Mouse (Mus musculus) layer of hippocampus, adult 11-12 months (tissue): Measurements from ENCODE around the gene Rab11fip4.
"Not testable (repeated sequence)": the region's sequence is repeated elsewhere in the genome, so short reads cannot be mapped to it uniquely, and the experiment has no call there.

Experiments used
- DNase-seq: peaks from one replicate; pipeline ENCODE4 v3.0.0; 2022; ENCODE audit warnings: low spot score

Rab11fip4 gene

DNA sequence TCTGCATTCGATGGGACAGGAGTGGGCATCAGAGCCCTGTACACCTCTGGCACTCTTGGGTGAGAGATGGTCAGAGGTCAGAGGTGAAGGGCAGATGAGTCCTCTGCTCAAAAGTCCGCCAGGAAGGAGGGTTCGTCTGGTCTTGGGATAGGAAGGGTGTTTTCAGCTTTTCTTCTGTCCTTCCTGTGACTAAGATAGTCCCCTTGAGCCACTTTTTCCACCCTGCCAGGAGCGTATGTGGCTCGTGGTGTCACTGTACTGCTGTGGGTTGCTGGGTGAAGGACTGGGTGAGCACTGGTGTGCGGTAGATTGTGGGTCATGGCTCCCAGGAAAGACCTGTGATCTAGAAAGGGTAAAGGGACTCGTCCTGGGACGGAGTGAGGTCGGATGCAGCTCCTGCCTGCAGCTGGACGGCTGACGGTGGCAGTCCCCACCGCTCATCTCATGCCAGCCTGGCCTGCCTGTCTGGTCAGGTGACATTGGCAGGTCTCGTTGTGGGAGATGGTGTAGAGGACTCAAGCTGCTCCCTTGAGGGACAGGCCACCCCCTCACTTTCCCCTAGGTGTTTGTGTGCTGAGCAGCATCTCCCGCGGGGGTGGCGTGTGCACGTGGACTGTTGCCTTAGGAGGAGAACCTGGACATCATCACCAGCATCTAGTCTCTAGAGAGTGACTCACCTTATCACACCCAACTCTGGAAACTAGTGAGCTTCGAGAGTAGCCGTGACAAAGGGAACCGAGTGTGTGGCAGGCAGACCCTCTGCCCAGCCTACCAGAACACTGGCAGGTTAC lies 87.5 kb downstream of the Rab11fip4 start:
- no peak for DNase-seq

DNA sequence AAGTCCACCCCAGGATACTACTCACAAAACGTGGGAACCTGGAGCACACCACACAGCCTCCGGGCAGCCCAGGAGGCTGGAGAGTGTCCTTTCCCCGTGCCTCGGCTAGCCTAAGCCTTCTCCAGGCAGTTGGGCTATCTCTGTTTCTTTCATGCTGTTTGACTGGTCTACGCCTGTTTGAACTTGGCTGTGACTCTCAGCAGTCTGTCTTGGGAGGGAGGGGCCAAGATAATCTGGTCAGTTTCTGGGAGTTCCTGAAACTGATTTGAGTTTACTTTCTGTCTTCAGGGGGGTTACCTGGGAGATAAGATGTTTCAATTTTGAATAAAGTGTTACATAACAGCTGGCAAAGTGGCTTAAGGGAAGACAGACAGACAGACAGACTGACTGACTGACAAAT lies 88.9 kb downstream of the Rab11fip4 start:
- DNase-seq, result no peak

DNA sequence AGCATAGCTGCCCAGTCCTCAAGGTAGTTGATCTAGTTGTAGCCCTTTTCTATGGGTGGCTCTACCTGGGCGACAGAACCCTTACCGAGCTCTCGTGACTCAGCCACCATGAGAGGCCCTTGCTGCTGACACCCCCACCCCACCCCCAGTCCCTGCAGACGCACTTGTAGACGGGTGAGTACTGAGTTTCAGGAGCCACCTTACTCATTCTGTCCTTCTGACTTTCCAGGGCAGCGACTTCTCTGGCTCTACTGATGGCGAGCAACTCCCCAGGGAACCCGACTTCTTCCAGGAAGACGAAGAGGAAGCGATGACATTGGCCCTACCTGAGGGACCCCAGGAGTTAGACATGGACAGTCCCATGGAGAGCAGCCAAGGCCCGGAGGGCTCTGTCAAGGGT lies 89.5 kb downstream of the Rab11fip4 start:
- DNase-seq, result no peak

DNA sequence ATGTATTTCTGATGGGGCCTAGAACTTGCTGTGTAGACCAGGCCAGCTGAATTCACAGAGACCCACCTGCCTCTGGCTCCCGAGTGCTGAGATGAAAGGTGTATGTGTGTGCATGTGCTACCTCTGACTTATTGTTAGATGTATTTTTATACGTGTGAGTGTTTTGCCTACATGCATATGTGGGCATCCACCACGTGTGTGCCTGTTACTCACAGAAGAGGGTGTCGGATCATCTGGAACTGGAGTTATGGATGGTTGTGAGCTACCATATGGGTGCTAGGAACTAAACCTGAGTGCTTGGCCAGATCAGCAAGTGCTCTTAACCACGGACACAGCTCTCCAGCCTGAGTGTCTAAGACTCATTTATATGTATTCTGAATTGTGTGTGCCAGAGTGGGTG lies 90.2 kb downstream of the Rab11fip4 start:
- DNase-seq, result no peak

DNA sequence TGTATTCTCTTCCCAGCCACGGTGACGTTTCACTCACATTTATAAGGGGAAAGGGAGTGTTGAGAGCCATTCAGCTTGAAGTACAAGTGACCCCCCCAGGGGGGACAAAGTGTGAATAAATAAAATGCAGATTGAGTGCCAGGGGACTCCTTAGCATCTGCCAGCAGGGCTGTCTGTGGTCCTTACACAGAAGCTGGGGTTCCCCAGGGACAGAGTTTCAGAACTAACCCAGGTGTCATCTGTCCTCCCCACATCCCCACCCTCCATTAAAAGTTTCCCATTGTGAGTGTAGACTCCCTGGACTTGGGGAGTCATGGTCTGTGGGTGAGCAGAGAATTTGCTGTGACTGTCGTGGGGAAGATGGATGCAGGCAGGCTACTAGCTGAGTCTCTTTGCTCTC lies 90.8 kb downstream of the Rab11fip4 start:
- DNase-seq, result no peak

DNA sequence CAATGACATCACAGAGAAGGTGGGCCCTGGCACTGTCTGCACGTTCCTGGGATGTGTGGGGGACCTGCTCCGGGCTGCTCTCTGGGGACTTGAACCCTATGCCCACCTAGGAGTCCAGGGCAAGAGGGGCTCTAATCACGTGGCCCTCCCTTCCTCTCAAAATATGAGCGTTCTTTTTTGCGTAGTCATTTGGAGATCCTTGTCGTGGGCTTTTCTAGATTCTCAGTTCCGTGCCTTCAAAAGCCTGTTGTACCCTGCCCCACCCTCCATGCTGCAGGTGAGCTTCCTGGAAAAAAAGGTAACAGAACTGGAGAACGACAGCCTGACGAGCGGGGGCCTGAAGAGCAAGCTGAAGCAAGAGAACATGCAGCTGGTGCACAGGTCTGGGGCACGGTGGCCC lies 94.1 kb downstream of the Rab11fip4 start:
- no peak for DNase-seq

DNA sequence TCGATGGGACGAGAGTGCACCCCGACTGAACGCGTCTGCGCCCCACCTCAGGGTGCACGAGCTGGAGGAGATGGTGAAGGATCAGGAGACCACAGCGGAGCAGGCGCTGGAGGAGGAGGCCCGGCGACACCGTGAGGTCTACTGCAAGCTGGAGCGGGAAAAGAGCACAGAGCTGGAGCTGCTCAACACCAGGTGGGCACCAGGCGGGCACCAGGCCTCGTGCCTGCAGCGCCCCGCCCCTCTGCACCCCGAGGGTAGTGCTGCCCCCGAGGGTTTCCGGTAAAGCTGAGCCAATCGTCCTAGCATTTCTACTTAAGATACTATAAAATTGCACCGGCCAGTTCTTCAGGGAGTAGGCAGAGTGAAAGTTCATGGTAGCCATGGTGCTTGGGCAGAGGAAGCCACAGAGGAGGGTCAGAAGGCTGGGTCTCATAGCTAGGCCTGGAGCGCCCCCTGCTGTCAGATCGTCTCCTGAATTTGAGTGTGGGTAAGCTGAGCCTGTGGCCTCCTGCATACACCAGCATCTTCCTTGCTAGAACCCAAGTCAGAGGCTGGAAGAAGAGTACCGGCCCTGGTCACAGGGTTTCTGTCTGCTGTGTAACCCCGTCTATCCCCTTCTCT lies 95.6 kb downstream of the Rab11fip4 start:
- DNase-seq, result peak; percentile 94

DNA sequence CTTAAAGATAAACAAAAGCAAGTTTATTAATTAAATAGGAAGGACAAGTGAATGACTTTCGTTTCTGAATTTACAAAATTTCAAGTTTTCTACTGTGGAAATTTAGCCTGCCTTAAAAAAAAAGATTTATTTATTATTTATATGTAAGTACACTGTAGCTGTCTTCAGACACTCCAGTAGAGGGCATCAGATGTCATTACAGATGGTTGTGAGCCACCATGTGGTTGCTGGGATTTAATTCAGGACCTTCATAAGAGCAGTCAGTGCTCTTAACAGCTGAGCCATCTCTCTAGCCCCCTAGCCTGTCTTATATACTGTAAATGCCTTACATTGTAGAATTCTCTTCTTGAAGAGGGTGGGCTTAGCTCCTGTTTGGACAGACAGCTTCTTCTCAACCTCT lies 98.9 kb downstream of the Rab11fip4 start:
- no peak for DNase-seq

DNA sequence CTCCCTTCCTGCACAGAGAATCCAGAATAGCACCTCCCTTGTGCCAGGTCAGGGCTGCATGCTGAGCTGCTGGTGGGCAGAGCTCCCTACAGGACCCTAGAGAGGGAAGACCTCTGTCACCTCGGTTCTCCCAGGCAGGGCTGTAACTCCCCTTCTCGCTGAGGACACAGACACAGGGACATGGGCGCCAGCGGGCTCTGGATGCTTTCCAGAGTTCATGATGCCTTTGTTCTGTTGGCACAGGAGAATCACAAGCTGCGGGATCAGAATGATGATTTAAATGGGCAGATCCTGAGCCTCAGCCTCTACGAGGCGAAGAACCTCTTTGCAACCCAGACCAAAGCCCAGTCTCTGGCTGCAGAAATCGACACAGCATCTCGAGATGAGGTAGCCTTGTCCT lies 100.5 kb downstream of the Rab11fip4 start:
- DNase-seq, result no peak

DNA sequence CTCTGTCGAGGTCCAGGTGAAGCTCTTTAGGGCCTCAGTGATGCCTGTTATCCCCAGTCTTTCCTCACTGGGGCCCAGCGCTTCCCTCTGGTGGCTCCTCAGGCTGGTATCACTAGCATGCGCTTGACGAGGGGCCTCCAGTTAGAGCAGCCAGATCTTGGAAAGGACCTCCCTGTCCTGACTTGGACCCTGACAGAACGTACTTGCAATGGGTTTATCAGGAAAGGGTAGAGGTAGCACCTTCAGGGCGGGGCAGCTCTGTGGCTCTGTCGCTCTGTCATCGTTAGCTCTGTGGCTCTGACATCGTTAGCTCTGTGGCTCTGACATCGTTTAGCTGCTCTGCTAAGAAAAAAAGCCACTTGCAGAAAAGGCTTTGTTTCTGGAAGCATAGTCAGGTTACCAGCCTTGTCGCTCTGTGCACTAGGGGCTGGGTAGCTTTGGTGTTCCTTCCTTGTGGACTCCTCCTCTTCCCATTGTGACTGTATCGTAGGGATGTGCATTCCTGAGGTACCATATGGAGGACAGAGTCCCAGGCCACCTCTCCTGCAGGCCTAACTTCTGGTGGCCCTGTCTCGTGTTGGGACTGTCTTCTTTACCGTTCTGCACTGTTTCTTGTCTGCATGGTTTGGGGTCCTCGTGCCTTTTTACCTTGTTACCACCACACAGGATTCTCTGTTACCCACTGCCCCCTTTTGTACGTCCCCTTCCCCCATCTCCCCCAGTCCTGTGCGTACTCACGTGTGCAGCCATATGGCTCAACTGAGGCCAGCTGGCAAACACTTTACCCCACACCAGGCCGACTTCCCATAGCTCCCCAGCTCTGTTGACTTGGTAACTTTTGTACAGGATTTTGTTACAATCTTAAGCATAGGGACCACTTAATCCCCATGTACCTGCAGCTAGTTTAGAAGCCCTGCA lies 105.6 kb downstream of the Rab11fip4 start:
- no peak for DNase-seq

DNA sequence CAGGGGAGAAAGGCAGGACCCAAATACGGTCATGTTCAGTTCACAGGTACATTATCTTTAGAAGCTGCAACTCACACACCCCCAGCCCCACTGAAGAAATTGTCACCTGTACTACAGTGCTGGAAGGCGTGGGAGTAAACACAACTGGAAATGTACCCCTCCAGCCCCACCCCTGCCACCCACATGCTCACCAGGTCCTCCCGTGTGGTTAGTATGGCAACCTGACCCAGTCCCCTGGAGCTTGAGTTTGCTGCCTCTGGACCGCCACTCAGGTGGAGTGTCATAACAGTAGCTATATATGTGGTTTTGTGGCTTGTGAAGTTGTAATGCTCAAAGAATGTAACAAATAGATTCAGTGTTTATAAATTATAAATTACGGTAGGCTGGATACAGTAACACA lies 107.1 kb downstream of the Rab11fip4 start:
- DNase-seq, result no peak

DNA sequence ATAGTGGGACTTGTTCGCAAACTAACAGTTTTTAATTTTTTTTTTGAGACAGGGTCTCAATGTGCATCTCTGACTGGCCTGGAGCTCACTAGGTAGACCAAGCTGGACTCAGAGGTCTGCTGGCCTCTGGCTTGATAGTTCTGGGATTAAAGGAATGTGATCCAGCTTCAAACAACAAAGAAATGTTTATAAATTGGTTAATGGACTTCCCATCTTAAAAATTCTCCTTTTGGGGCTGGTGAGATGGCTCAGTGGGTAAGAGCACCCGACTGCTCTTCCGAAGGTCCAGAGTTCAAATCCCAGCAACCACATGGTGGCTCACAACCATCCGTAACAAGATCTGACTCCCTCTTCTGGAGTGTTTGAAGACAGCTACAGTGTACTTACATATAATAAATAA lies 107.5 kb downstream of the Rab11fip4 start:
- not testable (repeated sequence) for DNase-seq

DNA sequence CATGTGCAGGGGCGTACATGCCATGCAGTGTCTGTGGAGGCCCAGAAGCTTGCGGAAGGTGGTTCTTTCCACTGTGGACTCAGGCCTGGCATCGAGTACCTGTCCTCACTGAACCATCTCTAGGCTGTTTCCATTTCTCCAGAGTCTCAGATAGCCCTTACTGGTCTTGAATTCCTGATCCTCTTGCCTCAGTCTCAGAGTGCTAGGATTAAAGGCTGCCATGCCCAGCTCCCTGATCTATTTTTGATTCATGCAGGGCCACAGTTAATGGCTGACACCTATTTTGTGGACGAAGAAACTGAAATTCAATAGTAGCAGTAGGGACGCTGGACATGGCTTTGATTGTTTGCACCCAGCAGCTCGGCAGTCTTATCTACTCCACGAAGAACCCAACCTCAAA lies 110.5 kb downstream of the Rab11fip4 start:
- DNase-seq, result no peak

DNA sequence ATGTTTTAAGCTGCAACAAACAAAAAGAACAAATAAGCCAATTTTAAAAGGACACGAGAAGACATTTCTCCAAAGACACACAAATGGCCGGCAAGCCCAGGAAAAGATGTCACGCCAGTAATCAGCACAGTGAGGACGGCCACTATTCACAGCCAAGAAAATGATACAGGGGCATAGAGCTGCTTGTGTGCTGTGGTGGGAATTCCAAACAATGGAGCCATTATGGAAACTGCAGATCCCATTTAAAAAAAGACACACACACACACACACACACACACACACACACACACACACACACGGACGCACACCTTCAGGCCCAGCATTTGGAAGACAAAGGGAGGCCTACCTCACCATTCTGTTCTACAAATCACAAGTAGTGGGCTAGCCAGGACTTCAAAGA lies 111.1 kb downstream of the Rab11fip4 start:
- DNase-seq, result no peak

DNA sequence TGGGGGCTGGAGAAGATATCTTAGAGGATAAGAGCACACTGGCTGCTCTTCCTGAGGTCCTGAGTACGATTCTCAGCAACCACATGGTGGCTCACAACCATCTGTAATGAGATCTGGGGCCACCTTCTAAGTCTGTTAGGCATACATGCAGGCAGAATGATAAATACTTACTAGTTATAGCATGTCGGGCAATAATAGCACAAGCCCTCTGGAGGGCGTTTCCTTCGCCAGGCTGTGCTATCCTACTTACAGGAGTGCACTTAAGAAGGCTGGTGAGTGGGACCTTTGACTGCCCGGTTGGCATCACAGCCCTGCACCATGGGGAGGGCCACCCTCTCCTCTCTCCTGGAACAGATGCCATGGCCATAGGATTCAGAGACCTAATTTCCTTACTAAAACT lies 112.4 kb downstream of the Rab11fip4 start:
- DNase-seq, result peak; percentile 55

DNA sequence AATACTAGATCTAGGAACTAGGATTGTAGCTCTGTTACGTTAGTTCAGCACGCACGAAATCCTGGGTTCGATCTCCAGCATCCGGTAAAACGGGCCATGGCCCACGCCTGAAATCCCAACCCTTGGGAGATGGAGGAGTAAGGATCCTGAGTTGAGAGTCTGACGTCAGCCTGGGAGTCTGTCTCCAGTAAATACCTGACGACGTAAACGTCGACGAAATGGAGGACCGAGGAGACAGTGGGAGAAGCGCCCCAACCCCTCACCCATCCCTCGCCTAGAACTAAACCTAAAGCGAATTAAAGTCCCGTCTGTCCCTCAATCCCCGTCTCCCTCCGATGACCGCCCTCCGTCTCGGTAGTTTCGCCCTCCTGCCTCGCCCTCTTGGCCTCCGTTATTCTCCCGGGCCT lies 112.9 kb downstream of the Rab11fip4 start:
- peak; percentile 60 for DNase-seq

DNA sequence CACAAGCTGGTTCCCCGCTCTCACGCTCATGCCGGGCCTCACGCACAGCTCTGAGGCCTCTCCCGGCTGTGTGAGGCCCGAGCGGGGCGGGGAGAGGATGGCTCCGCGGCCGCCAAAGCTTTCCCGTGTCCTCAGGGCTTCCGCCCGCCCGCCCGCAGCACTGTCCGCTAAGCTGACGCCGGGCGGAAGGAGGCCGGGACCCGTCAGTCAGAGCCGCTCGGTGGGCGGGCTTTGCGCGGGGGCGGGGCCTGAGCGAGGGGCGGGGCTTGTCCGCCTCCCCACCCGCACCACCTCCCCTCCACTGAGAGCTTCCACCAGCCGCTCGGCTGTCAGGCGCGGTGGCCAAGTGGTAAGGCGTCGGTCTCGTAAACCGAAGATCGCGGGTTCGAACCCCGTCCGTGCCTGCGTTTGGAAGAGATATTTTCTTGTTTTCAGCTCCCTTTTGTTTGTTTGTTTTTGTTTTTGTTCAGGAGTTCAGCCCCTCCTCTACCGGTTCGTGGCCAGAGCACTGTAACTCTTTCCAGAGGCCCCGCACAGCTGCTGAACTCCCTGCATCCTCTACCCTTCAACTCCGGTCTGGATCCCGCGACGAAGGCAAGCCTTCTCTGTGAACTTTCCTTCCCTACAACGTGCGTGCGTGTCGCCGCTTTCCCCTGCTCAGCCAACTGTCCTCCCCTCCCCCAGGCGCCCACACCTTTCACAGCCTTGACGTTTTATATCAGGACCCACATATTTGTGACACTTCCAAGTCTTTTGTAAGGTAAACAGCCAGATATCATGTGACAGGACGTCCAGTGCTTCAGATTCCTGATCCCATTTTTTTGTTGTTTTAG lies 113.5 kb downstream of the Rab11fip4 start:
- peak; percentile 96 for DNase-seq

DNA sequence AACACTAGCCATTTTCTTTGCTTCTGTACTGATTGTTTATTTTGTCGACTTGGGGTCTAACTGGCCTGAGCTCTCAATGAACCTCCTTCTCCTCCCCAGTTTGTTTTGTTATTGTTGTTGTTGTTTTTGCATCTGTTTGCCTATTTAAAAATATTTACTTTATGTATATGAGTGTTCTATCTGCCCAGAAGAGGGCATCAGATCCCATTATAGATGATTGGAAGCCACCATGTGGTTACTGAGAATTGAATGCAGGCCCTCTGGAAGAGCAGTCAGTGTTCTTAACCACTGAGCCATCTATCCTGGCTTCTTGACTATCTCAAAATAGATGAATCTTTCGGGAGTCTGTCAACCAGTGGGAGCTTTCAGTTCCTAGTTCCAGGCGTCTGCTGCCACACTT lies 116.1 kb downstream of the Rab11fip4 start:
- DNase-seq, result no peak

DNA sequence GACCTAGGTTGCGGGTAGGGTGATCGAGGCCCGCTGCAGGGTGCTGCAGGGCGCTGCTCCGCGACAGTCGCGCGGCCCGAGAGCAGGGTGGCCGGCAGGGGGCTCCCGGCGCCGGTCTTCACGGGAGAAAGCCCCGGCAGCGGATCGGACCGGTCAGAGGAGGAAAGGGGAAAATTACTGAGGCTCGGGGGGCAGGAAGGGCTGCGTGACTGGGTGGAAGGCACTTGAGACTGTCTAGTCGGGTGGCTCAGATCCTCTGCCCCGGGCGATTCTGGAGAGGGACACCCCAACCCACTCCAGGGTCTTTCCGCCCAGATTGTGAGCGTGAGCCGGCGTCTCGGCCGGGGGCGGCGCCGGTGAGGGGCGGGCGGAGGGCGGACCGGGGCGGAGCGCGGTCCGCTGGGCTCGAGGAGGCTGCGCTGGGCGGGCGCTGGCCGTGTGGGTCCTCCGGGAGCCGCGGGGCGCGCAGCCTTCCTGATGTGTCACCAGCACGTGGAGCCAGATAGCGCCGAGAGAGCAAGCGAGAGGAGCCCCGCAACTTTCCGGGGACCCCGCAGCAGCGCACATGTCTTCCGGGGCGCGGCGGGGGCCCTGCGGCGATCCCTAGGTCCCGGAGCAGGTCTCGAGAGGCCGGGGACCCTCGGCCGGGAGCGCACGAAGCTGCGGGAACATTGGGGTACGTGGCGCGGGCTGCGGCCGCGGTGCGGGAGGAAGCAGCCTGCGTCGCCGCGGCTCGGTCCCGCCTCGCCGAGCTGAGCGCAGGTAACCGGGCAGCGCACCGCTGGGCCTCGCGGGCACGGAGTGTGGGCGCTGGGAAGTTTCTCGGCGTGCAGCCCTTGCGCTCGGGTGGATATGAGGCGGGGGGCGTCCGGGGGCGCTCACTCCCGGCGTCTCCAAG lies 120.1 kb downstream of the Rab11fip4 start:
- peak; percentile 77 for DNase-seq

DNA sequence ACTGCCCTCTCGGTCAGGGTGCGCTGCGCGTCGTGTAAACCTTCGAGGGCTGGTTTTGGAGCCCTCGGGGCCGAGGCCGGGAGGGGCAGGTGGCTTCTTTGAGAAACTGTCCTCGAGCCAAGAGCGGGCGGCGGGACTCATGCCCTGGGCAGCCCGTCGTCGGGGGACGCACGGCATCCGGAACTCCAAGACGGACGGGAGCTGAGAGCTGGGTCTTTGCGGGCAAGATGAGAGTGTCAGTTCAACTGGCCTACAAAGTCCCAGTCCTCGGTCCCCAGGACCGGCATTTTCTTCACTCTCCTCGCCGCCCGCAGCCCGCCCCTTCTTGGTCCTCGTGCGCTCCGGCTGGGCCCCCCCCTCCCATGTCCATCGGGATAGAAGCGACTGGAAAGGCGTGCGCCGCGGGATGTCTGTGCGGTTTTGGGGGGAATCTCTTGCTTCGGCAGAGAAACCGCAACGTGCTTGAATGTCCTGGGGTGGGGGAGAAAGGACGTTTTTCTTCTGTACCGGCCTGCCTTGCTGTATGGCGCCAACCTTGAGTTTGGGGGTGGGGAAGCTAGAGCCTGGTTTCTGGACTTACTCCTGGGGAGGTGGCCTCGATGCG lies 120.9 kb downstream of the Rab11fip4 start:
- no peak for DNase-seq
